Mouse (Mus musculus) brain, embryonic 14.5 days (tissue): ENCODE measurements around the gene 4933402J07Rik.

Source experiments
- CTCF ChIP-seq: fragments of 200-500 bp; IDR thresholded peaks from 2 replicates; pipeline ENCODE4 v1.5.1; 2012; ENCODE audit warnings: inconsistent platforms, mild to moderate bottlenecking, moderate library complexity, borderline replicate concordance; ENCODE audit not compliant: insufficient read depth, insufficient read length; ENCODE audit errors: extremely low read depth
- POLR2A ChIP-seq: fragments of 200-500 bp; IDR thresholded peaks from 2 replicates; pipeline ENCODE4 v1.6.1; 2012; ENCODE audit warnings: mild to moderate bottlenecking, inconsistent platforms, borderline replicate concordance; ENCODE audit not compliant: poor library complexity, insufficient read depth, insufficient read length, severe bottlenecking; ENCODE audit errors: extremely low read depth

- TF ChIP-seq POLR2A (no peak), CTCF (no peak)
These were observed 55.9 kb downstream of the 4933402J07Rik start for GRCm38 (mm10) chr8:87619529-87619928.
